Mouse (Mus musculus) olfactory bulb, adult 2 months (tissue): ENCODE measurements at regions not wholly inside any gene's neighbourhood (a gene's known extent, or its start where the extent isn't known, plus 50 kb on each side); places are given as distances from the start of the nearest gene placed in this dataset.

ENCODE experiments used
- H3K27ac ChIP-seq: fragments of 200-500 bp; 2 replicates; pipeline ENCODE4 v1.5.1; 2012; ENCODE audit warnings: low read depth, low read length; ENCODE audit not compliant: insufficient read depth
- H3K4me1 ChIP-seq: fragments of 200-500 bp; 2 replicates; pipeline ENCODE4 v1.6.1; 2012; ENCODE audit warnings: low read length; ENCODE audit not compliant: control insufficient read depth, insufficient read depth
- H3K4me3 ChIP-seq: fragments of 200-500 bp; 2 replicates; pipeline ENCODE4 v1.5.1; 2012; ENCODE audit warnings: mild to moderate bottlenecking, low read depth, low read length, moderate library complexity; ENCODE audit not compliant: insufficient read depth
- CTCF ChIP-seq: fragments of 200-500 bp; IDR thresholded peaks from 2 replicates; pipeline ENCODE4 v1.5.1; 2012; ENCODE audit warnings: low read depth, mild to moderate bottlenecking, low read length, moderate library complexity; ENCODE audit not compliant: insufficient read depth
- POLR2A ChIP-seq: fragments of 200-500 bp; IDR thresholded peaks from 2 replicates; pipeline ENCODE4 v1.6.1; 2012; ENCODE audit warnings: mild to moderate bottlenecking, low read depth, low read length, moderate library complexity; ENCODE audit not compliant: insufficient read depth
- WGBS: fragments of 180-500 bp; shearing (Covaris S2); methylation state at CpG from one replicate; pipeline ENCODE4 v1.1.7; 2018; 5-methylcytosine and 5-hydroxymethylcytosine counted together

- no peak for TF ChIP-seq POLR2A
- TF ChIP-seq CTCF = no peak
- Histone ChIP-seq H3K27ac (no peak overlapping the region), H3K4me3 (no peak overlapping the region), H3K4me1 (no peaks in the 10 kb centered on the region)
- WGBS = 93% methylated on average over 8 of the region's 8 CpGs
Measured at GRCm38 (mm10) chr10:38059050-38059449, 762.5 kb downstream of the Rfpl4b start.

- WGBS = 44% methylated on average over 2 of the region's 2 CpGs
- Histone ChIP-seq H3K4me3 (no peak overlapping the region), H3K27ac (no peak overlapping the region), H3K4me1 (no peaks in the 10 kb centered on the region)
- no peak for TF ChIP-seq POLR2A
- no peak for TF ChIP-seq CTCF
Measured at GRCm38 (mm10) chr10:38010452-38010851, 811.1 kb downstream of the Rfpl4b start.

- Histone ChIP-seq H3K4me3 (no peak overlapping the region), H3K4me1 (no peaks in the 10 kb centered on the region), H3K27ac (no peak overlapping the region)
- no peak for TF ChIP-seq POLR2A
- TF ChIP-seq CTCF = no peak
Measured at GRCm38 (mm10) chr10:37995691-37996445, 825.7 kb downstream of the Rfpl4b start.

- WGBS = 45% methylated on average over 11 of the region's 11 CpGs
- Histone ChIP-seq H3K27ac (no peak overlapping the region), H3K4me1 (no peaks in the 10 kb centered on the region), H3K4me3 (no peak overlapping the region)
- TF ChIP-seq CTCF (no peak), POLR2A (no peak)
Measured at GRCm38 (mm10) chr10:37988297-37989263, 833.0 kb downstream of the Rfpl4b start.

GRCm38 (mm10) chr10:37978899-37979539 lies 840.3 kb upstream of the Marcks start:
- 73% methylated on average over 3 of the region's 3 CpGs for WGBS
- no peak overlapping the region for H3K4me3 ChIP-seq
- no peak for TF ChIP-seq POLR2A
- no peak for TF ChIP-seq CTCF
- H3K27ac ChIP-seq = no peak overlapping the region
- H3K4me1 ChIP-seq = no peaks in the 10 kb centered on the region

- Histone ChIP-seq H3K4me3 (no peak overlapping the region), H3K27ac (no peak overlapping the region), H3K4me1 (no peaks in the 10 kb centered on the region)
- TF ChIP-seq POLR2A = no peak
- no peak for TF ChIP-seq CTCF
Measured at GRCm38 (mm10) chr10:37960051-37960450, 821.3 kb upstream of the Marcks start.

GRCm38 (mm10) chr10:37914780-37915179 lies 776.1 kb upstream of the Marcks start:
- WGBS = 84% methylated on average over 2 of the region's 2 CpGs
- no peak overlapping the region for H3K4me3 ChIP-seq
- no peaks in the 10 kb centered on the region for H3K4me1 ChIP-seq
- TF ChIP-seq CTCF = no peak
- TF ChIP-seq POLR2A = no peak
- H3K27ac ChIP-seq = no peak overlapping the region

GRCm38 (mm10) chr10:37911669-37912068 lies 772.9 kb upstream of the Marcks start:
- Histone ChIP-seq H3K4me3 (no peak overlapping the region), H3K4me1 (no peaks in the 10 kb centered on the region), H3K27ac (no peak overlapping the region)
- TF ChIP-seq CTCF (no peak), POLR2A (no peak)

- no peak overlapping the region for H3K4me3 ChIP-seq
- TF ChIP-seq CTCF = no peak
- TF ChIP-seq POLR2A = no peak
- 82% methylated on average over 2 of the region's 2 CpGs for WGBS
Measured at GRCm38 (mm10) chr10:37908276-37908675, 769.6 kb upstream of the Marcks start.

More at GRCm38 (mm10) chr10:37908276-37908675, 769.6 kb upstream of the Marcks start:
- Histone ChIP-seq H3K4me1 (no peaks in the 10 kb centered on the region), H3K27ac (no peak overlapping the region)
